Mouse (Mus musculus) hindbrain, embryonic 16.5 days (tissue): Measurements from ENCODE around the gene Sytl3. TPM values are rescaled to one million over a fixed set of nuclear protein-coding genes. Genes with fewer than 3 reads are reported as not detected.
"Not testable (repeated sequence)": the region's sequence is repeated elsewhere in the genome, so short reads cannot be mapped to it uniquely, and the experiment has no call there.

Experiments used
- ATAC-seq: fragments of 200-750 bp; cut with Nextera tagmentation; 2 replicates; pipeline ENCODE4 v1.8.0; 2017; ENCODE audit warnings: moderate TSS enrichment, moderate library complexity
- H3K27ac ChIP-seq: fragments of 300-500 bp; sonication (generic); 2 replicates; pipeline ENCODE4 v1.5.1; 2014; ENCODE audit warnings: low read depth, mild to moderate bottlenecking, control low read depth, low read length, moderate library complexity
- H3K27me3 ChIP-seq: fragments of 300-500 bp; sonication (generic); replicated peaks from 2 replicates; pipeline ENCODE4 v1.6.1; 2014; ENCODE audit warnings: low read length; ENCODE audit not compliant: control insufficient read depth, insufficient read depth
- H3K36me3 ChIP-seq: fragments of 300-500 bp; sonication (generic); 2 replicates; pipeline ENCODE4 v1.6.1; 2014; ENCODE audit warnings: mild to moderate bottlenecking, low read length, moderate library complexity, mixed read lengths; ENCODE audit not compliant: control insufficient read depth, insufficient read depth
- H3K4me1 ChIP-seq: fragments of 300-500 bp; sonication (generic); 2 replicates; pipeline ENCODE4 v1.6.1; 2014; ENCODE audit warnings: low read depth, low read length; ENCODE audit not compliant: control insufficient read depth, insufficient read depth
- H3K4me2 ChIP-seq: fragments of 300-500 bp; sonication (generic); 2 replicates; pipeline ENCODE4 v1.6.1; 2014; ENCODE audit warnings: mild to moderate bottlenecking, low read length, control low read depth, moderate library complexity
- H3K4me3 ChIP-seq: fragments of 300-500 bp; sonication (generic); 2 replicates; pipeline ENCODE4 v1.5.1; 2014; ENCODE audit warnings: mild to moderate bottlenecking, low read length, control low read depth, moderate library complexity
- H3K9ac ChIP-seq: fragments of 300-500 bp; sonication (generic); 2 replicates; pipeline ENCODE4 v1.6.1; 2014; ENCODE audit warnings: low read depth, mild to moderate bottlenecking, control low read depth, low read length, moderate library complexity
- H3K9me3 ChIP-seq: fragments of 300-500 bp; sonication (generic); 2 replicates; pipeline ENCODE4 v1.6.1; 2014; ENCODE audit warnings: mild to moderate bottlenecking, low read length, moderate library complexity; ENCODE audit not compliant: control insufficient read depth
- WGBS: fragments of 180-500 bp; shearing (Covaris S2); extraction: QIAGEN DNeasy Blood & Tissue Kit; methylation state at CpG from one replicate; pipeline ENCODE4 v1.1.7; 2014; 5-methylcytosine and 5-hydroxymethylcytosine counted together
- polyA plus RNA-seq: library from polyadenylated mRNA; unstranded; fragments of >200 nt; fragmentation: Nextera tagmentation; extraction: Ambion mirVana; gene quantifications from 2 replicates; pipeline ENCODE4 v1.2.1, GENCODE M21; 2015

Sytl3 gene
- polyA plus RNA-seq, 1 experiment from 2014 or later: 1.5 TPM

GRCm38 (mm10) chr17:6713944-6714343, 55.1 kb downstream of the Sytl3 start:
- not testable (repeated sequence) for H3K9ac ChIP-seq, ATAC-seq, H3K27me3 ChIP-seq, H3K4me2 ChIP-seq, H3K4me1 ChIP-seq, H3K9me3 ChIP-seq, H3K36me3 ChIP-seq, H3K27ac ChIP-seq, H3K4me3 ChIP-seq
- WGBS: 82% methylated on average over 7 of the region's 8 CpGs

GRCm38 (mm10) chr17:6727996-6728610, 69.2 kb downstream of the Sytl3 start:
- H3K4me1 ChIP-seq: no peaks in the 10 kb centered on the region; the same call in 1 of the 2 replicates
- no peak for ATAC-seq

GRCm38 (mm10) chr17:6729244-6729742, 70.4 kb downstream of the Sytl3 start:
- Histone ChIP-seq H3K9me3 (no peaks in the 10 kb centered on the region), H3K4me2 (no peak overlapping the region), H3K27me3 (no peaks in the 10 kb centered on the region), H3K27ac (no peak overlapping the region), H3K4me3 (no peak overlapping the region), H3K36me3 (no peaks in the 10 kb centered on the region), H3K4me1 (no peaks in the 10 kb centered on the region; the same call in 1 of the 2 replicates), H3K9ac (no peak overlapping the region)
- 9% methylated on average over 6 of the region's 6 CpGs for WGBS
- ATAC-seq: peak; percentile 89

More at GRCm38 (mm10) chr17:6727996-6728610, 69.2 kb downstream of the Sytl3 start:
- no peak overlapping the region for H3K4me3 ChIP-seq
- H3K9me3 ChIP-seq: no peaks in the 10 kb centered on the region
- H3K4me2 ChIP-seq: no peak overlapping the region
- no peak overlapping the region for H3K9ac ChIP-seq
- H3K27ac ChIP-seq: no peak overlapping the region
- no peaks in the 10 kb centered on the region for H3K36me3 ChIP-seq
- H3K27me3 ChIP-seq: no peaks in the 10 kb centered on the region
- WGBS: 97% methylated on average over 12 of the region's 12 CpGs

- Histone ChIP-seq H3K36me3 (no peaks in the 10 kb centered on the region), H3K4me3 (no peak overlapping the region), H3K4me2 (no peak overlapping the region), H3K27ac (no peak overlapping the region), H3K4me1 (no peaks in the 10 kb centered on the region; the same call in 1 of the 2 replicates), H3K9me3 (no peaks in the 10 kb centered on the region), H3K27me3 (no peaks in the 10 kb centered on the region), H3K9ac (no peak overlapping the region)
- WGBS: 76% methylated on average over 8 of the region's 8 CpGs
- ATAC-seq: no peak
Measured at GRCm38 (mm10) chr17:6731132-6731531, 72.2 kb downstream of the Sytl3 start.

- Histone ChIP-seq H3K27me3 (no peaks in the 10 kb centered on the region), H3K4me2 (no peak overlapping the region), H3K4me1 (no peaks in the 10 kb centered on the region; the same call in 1 of the 2 replicates), H3K9ac (no peak overlapping the region), H3K4me3 (no peak overlapping the region), H3K27ac (no peak overlapping the region), H3K9me3 (no peaks in the 10 kb centered on the region), H3K36me3 (no peaks in the 10 kb centered on the region)
- no peak for ATAC-seq
- WGBS: 79% methylated on average over 12 of the region's 12 CpGs
Measured at GRCm38 (mm10) chr17:6731634-6732033, 72.7 kb downstream of the Sytl3 start.

GRCm38 (mm10) chr17:6732665-6733064, 73.8 kb downstream of the Sytl3 start:
- Histone ChIP-seq H3K4me1 (no peaks in the 10 kb centered on the region; the same call in 1 of the 2 replicates), H3K36me3 (no peaks in the 10 kb centered on the region), H3K9me3 (no peaks in the 10 kb centered on the region), H3K27me3 (no peaks in the 10 kb centered on the region), H3K9ac (no peak overlapping the region), H3K4me2 (no peak overlapping the region), H3K4me3 (no peak overlapping the region), H3K27ac (no peak overlapping the region)
- ATAC-seq: no peak
- 86% methylated on average over 4 of the region's 4 CpGs for WGBS

- no peak for ATAC-seq
Measured at GRCm38 (mm10) chr17:6733322-6733875, 74.5 kb downstream of the Sytl3 start.

GRCm38 (mm10) chr17:6734746-6735441, 76.0 kb downstream of the Sytl3 start:
- Histone ChIP-seq H3K9me3 (no peaks in the 10 kb centered on the region), H3K4me3 (no peak overlapping the region), H3K4me2 (no peak overlapping the region), H3K27ac (no peak overlapping the region), H3K36me3 (no peaks in the 10 kb centered on the region), H3K9ac (no peak overlapping the region), H3K4me1 (no peaks in the 10 kb centered on the region), H3K27me3 (no peaks in the 10 kb centered on the region)
- WGBS: 88% methylated on average over 12 of the region's 12 CpGs
- ATAC-seq: no peak

More at GRCm38 (mm10) chr17:6733322-6733875, 74.5 kb downstream of the Sytl3 start:
- H3K36me3 ChIP-seq: no peaks in the 10 kb centered on the region
- no peak overlapping the region for H3K4me3 ChIP-seq
- no peak overlapping the region for H3K4me2 ChIP-seq
- H3K9me3 ChIP-seq: no peaks in the 10 kb centered on the region
- no peaks in the 10 kb centered on the region for H3K27me3 ChIP-seq
- no peaks in the 10 kb centered on the region; the same call in 1 of the 2 replicates for H3K4me1 ChIP-seq
- 95% methylated on average over 10 of the region's 10 CpGs for WGBS
- H3K27ac ChIP-seq: no peak overlapping the region
- no peak overlapping the region for H3K9ac ChIP-seq
